Mouse (Mus musculus): ENCODE measurements around the gene Gm13271. TPM values are rescaled to one million over a fixed set of nuclear protein-coding genes. Genes with fewer than 3 reads are reported as not detected.
"Not testable (repeated sequence)": the region's sequence is repeated elsewhere in the genome, so short reads cannot be mapped to it uniquely, and the experiment has no call there.

Gm13271 gene
- polyA plus RNA-seq, 1 experiment from 2014 or later: 0.29 TPM

GRCm38 (mm10) chr4:88782335-88782734, 27.7 kb downstream of the Gm13271 start:
- not testable (repeated sequence) for ATAC-seq (replicated peaks; ENCODE audit: low FRiP score, low read depth); H3K9me3 ChIP-seq (replicated peaks; ENCODE audit: low read length); H3K36me3 ChIP-seq (ENCODE audit: insufficient read depth, low read length); H3K4me3 ChIP-seq (replicated peaks; ENCODE audit: low read depth, low read length); H3K9ac ChIP-seq (ENCODE audit: low read depth, low read length); H3K4me1 ChIP-seq (replicated peaks; ENCODE audit: insufficient read depth, low read length); DNase-seq (ENCODE audit: low spot score); H3K27me3 ChIP-seq (ENCODE audit: insufficient read depth, low read length)
- Histone ChIP-seq H3K4me2 (ENCODE audit: low read length) (peak overlapping the region; percentile 35; the same call in 1 of the 2 replicates), H3K27ac (peak overlapping the region; percentile 50; the same call in 1 of the 2 replicates)
- WGBS: 0% methylated on average over 3 of the region's 31 CpGs

GRCm38 (mm10) chr4:88785409-88785808, 30.7 kb downstream of the Gm13271 start, which contains the start of gene Gm13276:
Gene Gm13276 (plus strand): TSS chr4:88785709.
- H3K4me1 ChIP-seq (replicated peaks; ENCODE audit: insufficient read depth, low read length); DNase-seq (ENCODE audit: low spot score); H3K27ac ChIP-seq; H3K4me3 ChIP-seq (replicated peaks; ENCODE audit: low read depth, low read length); H3K27me3 ChIP-seq (ENCODE audit: insufficient read depth, low read length); H3K4me2 ChIP-seq (ENCODE audit: low read length); H3K9ac ChIP-seq (ENCODE audit: low read depth, low read length); H3K36me3 ChIP-seq (ENCODE audit: insufficient read depth, low read length); ATAC-seq (replicated peaks; ENCODE audit: low FRiP score, low read depth); H3K9me3 ChIP-seq (replicated peaks; ENCODE audit: low read length): not testable (repeated sequence)
- WGBS: no CpG with 5 or more reads among the region's 27 CpGs

- 0% methylated on average over 2 of the region's 28 CpGs for WGBS
- not testable (repeated sequence) for H3K4me3 ChIP-seq (replicated peaks; ENCODE audit: low read depth, low read length); H3K4me2 ChIP-seq (ENCODE audit: low read length); H3K27me3 ChIP-seq (ENCODE audit: insufficient read depth, low read length); H3K9me3 ChIP-seq (replicated peaks; ENCODE audit: low read length); H3K9ac ChIP-seq (ENCODE audit: low read depth, low read length); H3K27ac ChIP-seq; DNase-seq (ENCODE audit: low spot score); H3K36me3 ChIP-seq (ENCODE audit: insufficient read depth, low read length); ATAC-seq (replicated peaks; ENCODE audit: low FRiP score, low read depth); H3K4me1 ChIP-seq (replicated peaks; ENCODE audit: insufficient read depth, low read length)
- TF ChIP-seq CTCF (IDR thresholded peaks at IDR 0.05; ENCODE audit: low read depth): peak; percentile 58
These were observed 33.7 kb downstream of the Gm13271 start, which contains the start of gene Gm13277 for GRCm38 (mm10) chr4:88788402-88788801. Gene Gm13277 (plus strand): TSS chr4:88788632.

GRCm38 (mm10) chr4:88791250-88791649, 36.6 kb downstream of the Gm13271 start, which contains the start of gene Gm13278:
Gene Gm13278 (plus strand): TSS chr4:88791550.
- not testable (repeated sequence) for DNase-seq (ENCODE audit: low spot score); H3K4me2 ChIP-seq (ENCODE audit: low read length); H3K27me3 ChIP-seq (ENCODE audit: insufficient read depth, low read length); H3K36me3 ChIP-seq (ENCODE audit: insufficient read depth, low read length); H3K9ac ChIP-seq (ENCODE audit: low read depth, low read length); H3K9me3 ChIP-seq (replicated peaks; ENCODE audit: low read length); ATAC-seq (replicated peaks; ENCODE audit: low FRiP score, low read depth); H3K4me1 ChIP-seq (replicated peaks; ENCODE audit: insufficient read depth, low read length); H3K4me3 ChIP-seq (replicated peaks; ENCODE audit: low read depth, low read length); H3K27ac ChIP-seq
- no CpG with 5 or more reads among the region's 28 CpGs for WGBS

- H3K27me3 ChIP-seq (ENCODE audit: insufficient read depth, low read length); ATAC-seq (replicated peaks; ENCODE audit: low FRiP score, low read depth); H3K27ac ChIP-seq; H3K36me3 ChIP-seq (ENCODE audit: insufficient read depth, low read length); H3K9ac ChIP-seq (ENCODE audit: low read depth, low read length); H3K4me3 ChIP-seq (replicated peaks; ENCODE audit: low read depth, low read length); H3K4me2 ChIP-seq (ENCODE audit: low read length); DNase-seq (ENCODE audit: low spot score); H3K9me3 ChIP-seq (replicated peaks; ENCODE audit: low read length); H3K4me1 ChIP-seq (replicated peaks; ENCODE audit: insufficient read depth, low read length): not testable (repeated sequence)
- WGBS: 0% methylated on average over 10 of the region's 52 CpGs
- TF ChIP-seq CTCF (IDR thresholded peaks at IDR 0.05; ENCODE audit: low read depth): peak; percentile 40; the same call in 1 of the 2 replicates
These were observed 39.4 kb downstream of the Gm13271 start, which contains the start of gene Gm13275 for GRCm38 (mm10) chr4:88793936-88794675. Gene Gm13275 (plus strand): TSS chr4:88794487.

GRCm38 (mm10) chr4:88797097-88797496, 42.4 kb downstream of the Gm13271 start, which contains the start of gene Gm13279:
Gene Gm13279 (plus strand): TSS chr4:88797397.
- H3K9ac ChIP-seq (ENCODE audit: low read depth, low read length); H3K4me2 ChIP-seq (ENCODE audit: low read length); H3K9me3 ChIP-seq (replicated peaks; ENCODE audit: low read length); DNase-seq (ENCODE audit: low spot score); ATAC-seq (replicated peaks; ENCODE audit: low FRiP score, low read depth); H3K4me1 ChIP-seq (replicated peaks; ENCODE audit: insufficient read depth, low read length); H3K27ac ChIP-seq; H3K4me3 ChIP-seq (replicated peaks; ENCODE audit: low read depth, low read length); H3K27me3 ChIP-seq (ENCODE audit: insufficient read depth, low read length); H3K36me3 ChIP-seq (ENCODE audit: insufficient read depth, low read length): not testable (repeated sequence)
- no CpG with 5 or more reads among the region's 28 CpGs for WGBS

- not testable (repeated sequence) for H3K9ac ChIP-seq (ENCODE audit: low read depth, low read length); H3K27me3 ChIP-seq (ENCODE audit: insufficient read depth, low read length); H3K36me3 ChIP-seq (ENCODE audit: insufficient read depth, low read length); H3K27ac ChIP-seq; DNase-seq (ENCODE audit: low spot score); H3K4me2 ChIP-seq (ENCODE audit: low read length); H3K9me3 ChIP-seq (replicated peaks; ENCODE audit: low read length); ATAC-seq (replicated peaks; ENCODE audit: low FRiP score, low read depth); H3K4me1 ChIP-seq (replicated peaks; ENCODE audit: insufficient read depth, low read length); H3K4me3 ChIP-seq (replicated peaks; ENCODE audit: low read depth, low read length)
- 8% methylated on average over 5 of the region's 7 CpGs for WGBS
These were observed 44.7 kb downstream of the Gm13271 start, which contains the start of gene Gm13285 for GRCm38 (mm10) chr4:88799365-88799764. Gene Gm13285 (plus strand): TSS chr4:88799665.

GRCm38 (mm10) chr4:88802954-88803353, 48.3 kb downstream of the Gm13271 start, which contains the start of gene Gm13287:
Gene Gm13287 (plus strand): TSS chr4:88803254.
- not testable (repeated sequence) for H3K4me2 ChIP-seq (ENCODE audit: low read length); H3K36me3 ChIP-seq (ENCODE audit: insufficient read depth, low read length); H3K4me3 ChIP-seq (replicated peaks; ENCODE audit: low read depth, low read length); H3K9ac ChIP-seq (ENCODE audit: low read depth, low read length); ATAC-seq (replicated peaks; ENCODE audit: low FRiP score, low read depth); DNase-seq (ENCODE audit: low spot score); H3K27me3 ChIP-seq (ENCODE audit: insufficient read depth, low read length); H3K9me3 ChIP-seq (replicated peaks; ENCODE audit: low read length); H3K4me1 ChIP-seq (replicated peaks; ENCODE audit: insufficient read depth, low read length); H3K27ac ChIP-seq
- no CpG with 5 or more reads among the region's 29 CpGs for WGBS

Measured in kidney, postnatal 0 days (tissue).